Mouse (Mus musculus) ZHBTc4 (cell line): ENCODE data around the gene Aff2.
A peak's percentile ranks its signal among the peaks of the same experiment; 100 is the strongest.

ENCODE experiments used
- DNase-seq: peaks from one replicate; pipeline ENCODE4 v3.0.0-alpha.2; 2011; ENCODE audit warnings: low read depth, low spot score

Gene Aff2

DNA sequence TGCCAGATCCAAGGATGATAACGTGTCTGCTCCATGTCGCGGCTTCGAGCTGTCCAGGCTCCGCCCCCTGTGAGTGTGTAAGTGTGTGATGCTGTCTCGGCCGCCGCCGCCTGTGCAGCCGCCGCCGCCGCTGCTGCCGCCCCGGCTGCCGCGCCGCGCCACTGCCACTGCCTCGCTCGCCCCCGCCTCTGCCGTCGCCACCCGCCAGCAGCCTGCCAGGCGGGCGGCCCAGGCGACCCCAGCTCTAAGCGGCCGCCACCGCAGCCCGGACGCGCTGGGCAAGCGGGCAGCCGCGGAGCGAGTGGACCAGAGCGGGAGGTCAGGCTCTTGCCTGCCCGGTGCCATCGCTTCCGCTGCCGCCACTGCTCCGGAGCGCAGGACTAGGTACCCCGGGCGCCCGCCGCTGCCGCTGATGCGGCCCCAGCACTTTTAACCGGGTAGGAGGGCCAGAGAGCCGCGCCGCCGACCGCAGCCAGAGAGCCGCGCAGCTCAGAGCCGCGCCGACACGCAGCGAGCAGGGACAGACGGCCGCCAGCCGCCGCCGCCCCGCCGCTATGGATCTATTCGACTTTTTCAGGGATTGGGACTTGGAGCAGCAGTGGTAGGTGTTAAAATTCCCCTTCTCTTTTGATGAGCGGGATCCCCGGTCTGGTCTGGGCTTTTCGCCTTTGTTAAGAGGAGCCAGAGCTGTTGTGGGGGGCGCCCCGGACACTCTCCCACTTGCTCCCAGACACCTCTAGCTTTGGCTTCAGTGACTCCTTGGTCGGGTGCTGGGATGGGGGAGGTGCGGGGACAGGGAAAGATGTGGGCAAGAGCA is at the start of gene Aff2:
Gene Aff2, plus strand, starts transcription at position 57 of the 817 bp plus-strand sequence.
- peak; percentile 57 for DNase-seq

- no peak for DNase-seq
Measured at GRCm38 (mm10) chrX:69337296-69337695, 22.8 kb upstream of the Aff2 start.

DNA sequence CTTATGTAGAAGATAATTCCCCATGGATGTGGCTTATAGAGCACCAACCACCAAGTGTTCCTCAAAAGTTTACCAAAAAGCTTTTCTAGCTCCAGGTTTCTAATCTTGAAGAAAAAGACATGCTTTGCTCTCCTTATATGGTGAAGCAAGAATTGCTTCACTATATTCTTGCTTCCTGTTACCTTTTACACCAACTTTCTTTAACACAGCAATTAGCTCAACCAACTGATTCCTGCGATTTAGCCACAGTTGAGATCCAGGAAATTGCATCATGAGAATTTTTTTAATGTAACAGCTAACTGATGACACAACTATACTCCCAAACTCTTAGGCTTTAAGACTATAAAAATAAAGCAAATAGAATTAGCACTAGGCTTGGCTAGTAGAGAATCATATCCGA is 4.5 kb upstream of the Aff2 start:
- DNase-seq, result no peak

- DNase-seq, result peak; percentile 0
Measured at GRCm38 (mm10) chrX:69359360-69359759, 734 bp upstream of the Aff2 start.

- no peak for DNase-seq
Measured at GRCm38 (mm10) chrX:69359885-69360237, 233 bp upstream of the Aff2 start.

GRCm38 (mm10) chrX:69361055-69361558 is 1.0 kb downstream of the Aff2 start:
- DNase-seq, result no peak

DNA sequence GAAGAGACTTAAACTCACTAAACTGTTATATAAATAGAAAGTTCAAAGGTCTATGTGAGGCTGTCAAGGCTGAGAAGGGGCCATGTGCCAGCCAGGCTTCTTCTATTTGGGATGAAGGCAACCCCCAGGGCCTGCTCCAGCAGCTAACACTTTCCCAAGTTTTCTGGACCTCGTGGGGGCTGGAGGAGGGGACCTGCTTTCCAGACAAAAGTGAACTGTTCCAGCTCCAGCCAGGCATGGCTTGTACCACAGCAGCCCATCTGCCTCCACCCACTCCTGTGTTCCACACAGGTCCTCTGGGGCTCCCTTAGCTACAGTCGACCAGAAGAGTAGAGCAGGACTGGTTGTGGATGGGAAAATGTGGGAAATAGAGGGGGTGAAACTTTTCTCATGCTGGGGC is 4.1 kb downstream of the Aff2 start:
- no peak for DNase-seq

DNA sequence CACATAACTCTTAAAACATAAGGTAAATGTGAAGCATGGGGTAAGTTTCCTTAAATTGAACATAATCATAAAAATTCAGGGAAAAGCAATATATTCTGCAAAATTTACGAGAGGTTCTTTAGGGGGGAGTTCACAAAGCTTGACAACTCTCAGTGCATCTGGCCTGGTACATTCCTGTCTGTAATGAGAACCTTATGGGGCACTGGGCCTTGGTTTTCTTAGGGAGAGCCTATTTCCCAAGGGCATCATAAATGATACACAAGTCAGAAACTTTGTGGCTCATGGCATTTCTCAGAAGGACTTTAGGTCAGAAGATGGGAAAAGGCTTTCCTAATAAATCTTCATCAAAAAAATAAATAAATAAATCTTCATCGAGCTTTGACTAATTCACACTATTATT is 13.2 kb downstream of the Aff2 start:
- DNase-seq, result no peak

GRCm38 (mm10) chrX:69389738-69390137 is 29.6 kb downstream of the Aff2 start:
- peak; percentile 16 for DNase-seq

GRCm38 (mm10) chrX:69415043-69415442 is 54.9 kb downstream of the Aff2 start:
- DNase-seq, result no peak

DNA sequence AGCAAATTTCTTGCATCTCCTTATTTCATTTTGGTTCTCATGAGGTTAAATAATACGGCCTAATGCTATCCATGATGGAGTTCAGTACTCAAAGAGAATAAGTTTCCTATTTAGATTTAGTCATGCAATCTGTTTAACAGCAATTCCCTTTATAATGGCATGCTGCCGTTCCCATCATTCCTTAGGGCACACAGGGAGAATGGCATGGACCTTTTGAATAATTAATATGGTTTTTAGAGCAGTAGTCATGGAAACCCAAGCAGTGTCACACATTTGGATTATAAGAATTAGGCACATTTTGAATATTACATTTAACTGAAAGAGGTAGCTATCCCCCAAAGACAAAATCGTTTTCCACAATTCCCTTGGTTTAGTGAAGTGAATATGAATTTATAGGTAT is 78.3 kb downstream of the Aff2 start:
- DNase-seq, result no peak

DNA sequence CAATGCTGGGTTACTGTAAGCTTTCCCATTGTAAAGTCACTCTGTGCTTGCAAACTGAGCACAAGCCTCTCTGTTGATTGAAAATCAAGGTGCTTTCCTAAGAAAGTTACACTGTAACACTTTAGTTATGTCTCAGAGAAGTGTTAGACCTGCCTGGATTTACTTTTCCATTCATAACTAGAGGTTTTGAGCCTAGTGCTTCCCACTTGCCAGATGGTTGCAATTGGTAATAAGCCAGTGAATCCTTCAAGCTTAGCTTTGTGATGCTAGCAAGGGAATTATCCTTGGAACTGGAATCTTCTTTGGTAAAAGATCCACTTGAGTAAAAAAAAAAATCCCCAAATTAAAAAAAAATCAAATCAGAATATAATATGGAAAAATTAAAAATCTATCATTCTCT is 81.8 kb downstream of the Aff2 start:
- no peak for DNase-seq

GRCm38 (mm10) chrX:69460896-69461295 is 100.8 kb downstream of the Aff2 start:
- no peak for DNase-seq

GRCm38 (mm10) chrX:69502061-69502460 is 142.0 kb downstream of the Aff2 start:
- DNase-seq, result no peak

DNA sequence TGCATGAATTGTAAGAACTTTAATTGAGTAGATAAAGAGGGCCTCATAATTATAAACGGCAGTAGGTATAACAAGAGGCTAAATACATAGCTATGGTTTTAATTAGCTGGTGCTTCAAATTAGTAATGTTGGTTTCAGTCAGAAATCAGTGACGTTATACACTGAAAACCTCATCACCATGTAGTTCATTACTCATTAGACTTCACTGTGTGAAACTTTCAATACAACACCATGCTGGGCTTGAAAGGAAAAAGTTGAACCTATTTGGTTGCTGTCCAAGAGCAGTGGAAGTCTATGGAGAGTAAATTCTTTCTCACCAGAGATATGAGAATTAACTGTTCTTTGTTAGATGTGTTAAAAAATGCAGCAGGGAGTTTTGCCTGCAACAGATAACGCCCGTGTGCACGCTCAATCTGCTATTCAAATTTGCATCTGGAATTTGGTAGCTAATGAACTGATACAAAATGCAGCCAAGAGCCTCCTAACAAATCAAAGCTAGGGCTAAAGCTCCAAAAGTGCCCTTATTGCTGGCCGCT is 158.0 kb downstream of the Aff2 start:
- DNase-seq, result no peak

GRCm38 (mm10) chrX:69540811-69541210 is 180.7 kb downstream of the Aff2 start:
- no peak for DNase-seq

DNA sequence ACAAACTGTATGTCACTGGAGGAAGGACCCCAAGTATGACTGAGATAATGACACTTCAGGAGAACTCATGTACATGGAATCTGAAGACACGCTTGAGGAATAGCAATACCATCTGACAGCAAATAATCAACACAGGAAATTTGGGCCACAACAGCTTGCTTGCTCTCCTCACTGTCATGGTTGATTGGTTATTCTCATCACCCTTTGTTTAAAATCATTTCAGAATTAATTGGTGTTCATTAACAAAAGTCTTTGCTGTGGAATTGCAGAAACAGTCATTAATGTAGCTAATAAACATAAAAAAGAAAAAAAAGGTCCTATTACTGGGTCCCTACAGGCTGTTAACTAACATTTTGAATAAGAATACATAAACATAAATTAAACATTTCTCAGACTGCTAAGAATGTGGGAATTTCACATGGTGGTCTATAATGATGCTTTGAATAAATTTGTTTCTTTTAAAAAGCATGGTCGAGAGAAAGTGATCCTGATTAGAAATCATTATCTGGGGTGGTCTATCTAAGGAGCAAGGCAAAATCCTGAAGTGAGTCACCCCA is 219.9 kb downstream of the Aff2 start:
- no peak for DNase-seq

DNA sequence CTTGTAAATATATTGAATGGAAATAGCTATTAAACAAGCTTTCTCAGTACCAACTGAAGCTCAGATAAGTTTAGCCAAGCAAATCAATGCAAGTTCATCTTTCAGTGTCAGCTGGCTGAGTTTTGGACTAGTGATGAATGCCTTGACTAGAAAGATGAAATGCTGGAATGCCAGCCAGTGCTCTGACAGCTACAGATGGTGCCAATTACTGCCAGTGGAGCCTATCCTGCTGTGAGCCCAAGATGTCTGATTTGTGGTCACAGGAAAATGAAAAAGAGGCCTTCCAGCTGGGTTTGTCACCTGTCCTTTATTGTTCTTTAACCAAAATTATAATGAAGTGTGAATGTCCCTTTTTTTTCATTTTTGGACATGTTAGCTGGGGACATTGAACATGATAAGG is 248.7 kb downstream of the Aff2 start:
- no peak for DNase-seq

GRCm38 (mm10) chrX:69663038-69663437 is 302.9 kb downstream of the Aff2 start:
- DNase-seq, result no peak

DNA sequence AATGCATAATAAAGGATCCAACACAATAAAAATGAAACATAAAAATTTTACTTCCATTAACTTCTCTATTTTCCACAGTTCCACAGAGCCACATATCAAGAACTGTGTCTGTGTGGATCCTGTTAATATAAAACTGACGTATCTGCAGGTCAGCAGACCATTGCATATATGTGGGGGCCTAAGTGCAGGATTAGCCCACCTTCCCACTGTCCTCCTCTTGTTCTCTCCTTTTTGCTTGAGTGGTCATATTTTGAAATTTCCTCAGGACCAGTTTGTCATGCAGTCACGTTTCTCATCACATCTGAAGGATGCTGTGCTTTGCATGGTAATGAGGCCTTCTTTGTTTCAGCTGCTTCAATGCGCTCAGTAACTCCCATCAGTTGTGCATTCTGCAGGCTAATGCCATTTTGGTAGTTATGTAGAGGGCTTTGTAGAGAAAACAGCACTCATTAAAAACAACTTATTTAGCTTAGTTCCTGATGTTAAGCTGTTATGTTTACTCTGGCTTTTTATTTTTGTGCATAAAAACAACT is 306.1 kb downstream of the Aff2 start:
- DNase-seq, result no peak

GRCm38 (mm10) chrX:69675691-69676090 is 315.6 kb downstream of the Aff2 start:
- no peak for DNase-seq

- DNase-seq, result no peak
Measured at GRCm38 (mm10) chrX:69698840-69699239, 338.7 kb downstream of the Aff2 start.

DNA sequence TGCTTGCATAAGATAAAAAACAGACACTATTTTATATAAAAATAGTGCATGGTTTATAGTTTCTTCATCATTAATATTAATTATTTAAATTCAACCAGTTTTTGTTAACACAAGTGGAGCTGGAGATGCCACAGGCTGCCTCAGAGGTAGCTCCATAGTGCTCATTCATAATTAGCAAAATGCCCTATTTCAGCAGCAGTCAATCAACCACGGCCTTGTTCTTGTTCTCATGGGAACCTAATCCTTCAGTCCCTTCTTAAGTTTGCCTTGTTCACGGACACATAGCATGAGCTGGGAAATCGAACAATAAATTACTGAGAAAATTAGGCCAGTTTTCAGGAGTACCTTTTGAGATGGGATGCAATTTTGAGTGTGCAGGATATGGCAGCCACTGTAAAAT is 378.9 kb downstream of the Aff2 start:
- no peak for DNase-seq
